Mouse (Mus musculus): ENCODE measurements around the gene Prkch.

GRCm38 (mm10) chr12:73584610-73585240, at the start of gene Prkch:
- TF ChIP-seq CTCF (IDR thresholded peaks at IDR 0.05; ENCODE audit: borderline replicate concordance, extremely low read depth, insufficient read depth, insufficient read length) (peak; percentile 25; the same call in 1 of the 2 replicates), POLR2A (IDR thresholded peaks at IDR 0.05; ENCODE audit: borderline replicate concordance, extremely low read depth, insufficient read depth, insufficient read length, poor library complexity, severe bottlenecking) (no peak)

All from brain, embryonic 14.5 days (tissue).